Mouse (Mus musculus) limb, embryonic 15.5 days (tissue): ENCODE measurements at regions not wholly inside any gene's neighbourhood (a gene's known extent, or its start where the extent isn't known, plus 50 kb on each side); places are given as distances from the start of the nearest gene placed in this dataset.

Experiments
- ATAC-seq: fragments of 200-750 bp; cut with Nextera tagmentation; 2 replicates; pipeline ENCODE4 v1.8.0; 2017; ENCODE audit warnings: low read depth, moderate TSS enrichment; ENCODE audit not compliant: insufficient number of reproducible peaks, low FRiP score, low TSS enrichment
- H3K27ac ChIP-seq: fragments of 300-500 bp; sonication (generic); 2 replicates; pipeline ENCODE4 v1.5.1; 2015; ENCODE audit warnings: moderate library complexity, mild to moderate bottlenecking, inconsistent platforms
- H3K27me3 ChIP-seq: fragments of 300-500 bp; sonication (generic); 2 replicates; pipeline ENCODE4 v1.6.1; 2015; ENCODE audit warnings: inconsistent platforms
- H3K36me3 ChIP-seq: fragments of 300-500 bp; sonication (generic); 2 replicates; pipeline ENCODE4 v1.6.1; 2015; ENCODE audit warnings: inconsistent platforms
- H3K4me1 ChIP-seq: fragments of 300-500 bp; sonication (generic); 2 replicates; pipeline ENCODE4 v1.6.1; 2015; ENCODE audit warnings: inconsistent platforms
- H3K4me2 ChIP-seq: fragments of 300-500 bp; sonication (generic); 2 replicates; pipeline ENCODE4 v1.6.1; 2015; ENCODE audit warnings: mild to moderate bottlenecking, inconsistent platforms
- H3K4me3 ChIP-seq: fragments of 300-500 bp; sonication (generic); 2 replicates; pipeline ENCODE4 v1.5.1; 2015; ENCODE audit warnings: mild to moderate bottlenecking, inconsistent platforms
- H3K9ac ChIP-seq: fragments of 300-500 bp; sonication (generic); 2 replicates; pipeline ENCODE4 v1.6.1; 2015; ENCODE audit warnings: inconsistent platforms
- H3K9me3 ChIP-seq: fragments of 300-500 bp; sonication (generic); 2 replicates; pipeline ENCODE4 v1.6.1; 2016; ENCODE audit warnings: inconsistent platforms
- WGBS: fragments of 180-500 bp; shearing (Covaris S2); methylation state at CpG from one replicate; pipeline ENCODE4 v1.1.7; 2015; 5-methylcytosine and 5-hydroxymethylcytosine counted together

- Histone ChIP-seq H3K4me3 (no peak overlapping the region), H3K4me2 (no peak overlapping the region), H3K9me3 (no peaks in the 10 kb centered on the region), H3K36me3 (no peaks in the 10 kb centered on the region), H3K27me3 (no peaks in the 10 kb centered on the region), H3K27ac (no peak overlapping the region), H3K9ac (no peak overlapping the region), H3K4me1 (no peaks in the 10 kb centered on the region)
- 53% methylated on average over 7 of the region's 7 CpGs for WGBS
- ATAC-seq = no peak
Observed at GRCm38 (mm10) chr8:50387189-50387588, 1543.4 kb upstream of the Tenm3 start.

- WGBS = 43% methylated on average over 2 of the region's 2 CpGs
- no peaks in the 10 kb centered on the region for H3K27me3 ChIP-seq
- H3K4me2 ChIP-seq = no peak overlapping the region
- H3K9ac ChIP-seq = no peak overlapping the region
- H3K36me3 ChIP-seq = no peaks in the 10 kb centered on the region
- H3K4me1 ChIP-seq = no peaks in the 10 kb centered on the region
- no peak overlapping the region for H3K4me3 ChIP-seq
- no peaks in the 10 kb centered on the region for H3K9me3 ChIP-seq
- H3K27ac ChIP-seq = no peak overlapping the region
- ATAC-seq = no peak
Observed at GRCm38 (mm10) chr8:50383697-50384096, 1539.9 kb upstream of the Tenm3 start.

GRCm38 (mm10) chr8:50379745-50380144 lies 1536.0 kb upstream of the Tenm3 start:
- no peak overlapping the region for H3K4me2 ChIP-seq
- no peak overlapping the region for H3K27ac ChIP-seq
- no peak overlapping the region for H3K4me3 ChIP-seq
- no peaks in the 10 kb centered on the region for H3K36me3 ChIP-seq
- H3K4me1 ChIP-seq = no peaks in the 10 kb centered on the region
- H3K27me3 ChIP-seq = no peaks in the 10 kb centered on the region
- ATAC-seq = no peak
- no peaks in the 10 kb centered on the region for H3K9me3 ChIP-seq
- no peak overlapping the region for H3K9ac ChIP-seq
- WGBS = 27% methylated on average over 4 of the region's 4 CpGs

- no peak overlapping the region for H3K4me2 ChIP-seq
- no peak overlapping the region for H3K9ac ChIP-seq
- H3K4me1 ChIP-seq = no peaks in the 10 kb centered on the region
- WGBS = 55% methylated on average over 2 of the region's 2 CpGs
- H3K27me3 ChIP-seq = no peaks in the 10 kb centered on the region
- ATAC-seq = no peak
- H3K9me3 ChIP-seq = no peaks in the 10 kb centered on the region
- no peaks in the 10 kb centered on the region for H3K36me3 ChIP-seq
- no peak overlapping the region for H3K4me3 ChIP-seq
- no peak overlapping the region for H3K27ac ChIP-seq
Observed at GRCm38 (mm10) chr8:50373790-50374189, 1530.0 kb upstream of the Tenm3 start.

GRCm38 (mm10) chr8:50326485-50326884 lies 1482.7 kb upstream of the Tenm3 start:
- ATAC-seq = no peak
- Histone ChIP-seq H3K4me1 (no peaks in the 10 kb centered on the region), H3K9ac (no peak overlapping the region), H3K27ac (no peak overlapping the region), H3K9me3 (no peaks in the 10 kb centered on the region), H3K27me3 (no peaks in the 10 kb centered on the region), H3K36me3 (no peaks in the 10 kb centered on the region), H3K4me2 (no peak overlapping the region), H3K4me3 (no peak overlapping the region)
- 49% methylated on average over 3 of the region's 3 CpGs for WGBS

GRCm38 (mm10) chr8:50321356-50321963 lies 1477.7 kb upstream of the Tenm3 start:
- Histone ChIP-seq H3K4me3 (no peak overlapping the region), H3K4me1 (no peaks in the 10 kb centered on the region), H3K36me3 (no peaks in the 10 kb centered on the region), H3K9me3 (no peaks in the 10 kb centered on the region), H3K27ac (no peak overlapping the region), H3K27me3 (no peaks in the 10 kb centered on the region), H3K9ac (no peak overlapping the region), H3K4me2 (no peak overlapping the region)
- WGBS = 20% methylated on average over 7 of the region's 7 CpGs
- ATAC-seq = no peak

GRCm38 (mm10) chr8:50316641-50317040 lies 1472.9 kb upstream of the Tenm3 start:
- Histone ChIP-seq H3K4me3 (no peak overlapping the region), H3K36me3 (no peaks in the 10 kb centered on the region), H3K4me1 (no peaks in the 10 kb centered on the region), H3K4me2 (no peak overlapping the region), H3K9me3 (no peaks in the 10 kb centered on the region), H3K27ac (no peak overlapping the region), H3K9ac (no peak overlapping the region), H3K27me3 (no peaks in the 10 kb centered on the region)
- WGBS = 44% methylated on average over 1 of the region's 1 CpGs
- ATAC-seq = no peak

GRCm38 (mm10) chr8:50310308-50310707 lies 1466.6 kb upstream of the Tenm3 start:
- H3K9ac ChIP-seq = no peak overlapping the region
- no peaks in the 10 kb centered on the region for H3K4me1 ChIP-seq
- ATAC-seq = no peak
- WGBS = 64% methylated on average over 3 of the region's 3 CpGs
- H3K9me3 ChIP-seq = no peaks in the 10 kb centered on the region
- H3K36me3 ChIP-seq = no peaks in the 10 kb centered on the region
- no peak overlapping the region for H3K4me3 ChIP-seq
- no peaks in the 10 kb centered on the region for H3K27me3 ChIP-seq
- H3K4me2 ChIP-seq = no peak overlapping the region
- H3K27ac ChIP-seq = no peak overlapping the region

- Histone ChIP-seq H3K27me3 (no peaks in the 10 kb centered on the region), H3K9ac (no peak overlapping the region), H3K27ac (no peak overlapping the region), H3K4me1 (no peaks in the 10 kb centered on the region), H3K36me3 (no peaks in the 10 kb centered on the region), H3K4me3 (no peak overlapping the region), H3K9me3 (no peaks in the 10 kb centered on the region), H3K4me2 (no peak overlapping the region)
- WGBS = 81% methylated on average over 6 of the region's 6 CpGs
- no peak for ATAC-seq
Observed at GRCm38 (mm10) chr8:50300316-50300715, 1456.6 kb upstream of the Tenm3 start.

GRCm38 (mm10) chr8:50293501-50293900 lies 1449.8 kb upstream of the Tenm3 start:
- Histone ChIP-seq H3K27ac (no peak overlapping the region), H3K36me3 (no peaks in the 10 kb centered on the region), H3K27me3 (no peaks in the 10 kb centered on the region), H3K4me3 (no peak overlapping the region), H3K9me3 (no peaks in the 10 kb centered on the region), H3K9ac (no peak overlapping the region), H3K4me1 (no peaks in the 10 kb centered on the region), H3K4me2 (no peak overlapping the region)
- 0 out of 2 replicates have a peak, but pooled peaks have one; percentile 30 for ATAC-seq
- WGBS = 2% methylated on average over 4 of the region's 4 CpGs

- Histone ChIP-seq H3K36me3 (no peaks in the 10 kb centered on the region), H3K9ac (no peak overlapping the region), H3K4me3 (no peak overlapping the region), H3K4me1 (no peaks in the 10 kb centered on the region), H3K4me2 (no peak overlapping the region), H3K9me3 (no peaks in the 10 kb centered on the region), H3K27ac (no peak overlapping the region), H3K27me3 (no peaks in the 10 kb centered on the region)
- 46% methylated on average over 7 of the region's 7 CpGs for WGBS
- ATAC-seq = no peak
Observed at GRCm38 (mm10) chr8:50292158-50292557, 1448.4 kb upstream of the Tenm3 start.

GRCm38 (mm10) chr8:50276346-50276745 lies 1432.6 kb upstream of the Tenm3 start:
- Histone ChIP-seq H3K9me3 (no peaks in the 10 kb centered on the region), H3K9ac (no peak overlapping the region), H3K4me1 (no peaks in the 10 kb centered on the region), H3K4me3 (no peak overlapping the region), H3K27me3 (no peaks in the 10 kb centered on the region), H3K4me2 (no peak overlapping the region), H3K27ac (no peak overlapping the region), H3K36me3 (no peaks in the 10 kb centered on the region)
- no peak for ATAC-seq
- WGBS = 54% methylated on average over 1 of the region's 1 CpGs

- H3K27me3 ChIP-seq = no peaks in the 10 kb centered on the region
- H3K4me1 ChIP-seq = no peaks in the 10 kb centered on the region
- no peak overlapping the region for H3K4me2 ChIP-seq
- no peaks in the 10 kb centered on the region for H3K9me3 ChIP-seq
- H3K4me3 ChIP-seq = no peak overlapping the region
- WGBS = 36% methylated on average over 4 of the region's 4 CpGs
- H3K27ac ChIP-seq = no peak overlapping the region
- no peak for ATAC-seq
- H3K9ac ChIP-seq = no peak overlapping the region
- H3K36me3 ChIP-seq = no peaks in the 10 kb centered on the region
Observed at GRCm38 (mm10) chr8:50264757-50265156, 1421.0 kb upstream of the Tenm3 start.
